Mouse (Mus musculus) cortical plate, adult 2 months (tissue): Measurements from ENCODE around the gene Fam198b. TPM values are rescaled to one million over a fixed set of nuclear protein-coding genes. Genes with fewer than 3 reads are reported as not detected.

ENCODE experiments used
- H3K27ac ChIP-seq: fragments of 200-500 bp; 2 replicates; pipeline ENCODE4 v1.5.1; 2012; ENCODE audit warnings: low read length, control low read depth, inconsistent platforms; ENCODE audit not compliant: insufficient read depth
- H3K4me1 ChIP-seq: fragments of 200-500 bp; 2 replicates; pipeline ENCODE4 v1.6.1; 2011; ENCODE audit warnings: low read length; ENCODE audit not compliant: control insufficient read depth, insufficient read depth
- H3K4me3 ChIP-seq: fragments of 200-500 bp; 2 replicates; pipeline ENCODE4 v1.5.1; 2011; ENCODE audit warnings: mild to moderate bottlenecking, low read length, control low read depth; ENCODE audit not compliant: insufficient read depth
- CTCF ChIP-seq: fragments of 200-500 bp; IDR thresholded peaks from 2 replicates; pipeline ENCODE4 v1.5.1; 2011; ENCODE audit warnings: mild to moderate bottlenecking, control low read depth, low read length; ENCODE audit not compliant: insufficient read depth; ENCODE audit errors: extremely low read depth
- POLR2A ChIP-seq: fragments of 200-500 bp; IDR thresholded peaks from 2 replicates; pipeline ENCODE4 v1.6.1; 2011; ENCODE audit warnings: mild to moderate bottlenecking, low read length, control low read depth; ENCODE audit not compliant: insufficient read depth; ENCODE audit errors: extremely low read depth
- polyA plus RNA-seq: library from polyadenylated mRNA; depleted of rRNA; stranded (reverse); fragments of >200 nt; gene quantifications from 2 replicates; pipeline ENCODE4 v1.2.3, GENCODE M21; 2012

Fam198b gene
- polyA plus RNA-seq, 1 experiment, result 2.4 TPM

DNA sequence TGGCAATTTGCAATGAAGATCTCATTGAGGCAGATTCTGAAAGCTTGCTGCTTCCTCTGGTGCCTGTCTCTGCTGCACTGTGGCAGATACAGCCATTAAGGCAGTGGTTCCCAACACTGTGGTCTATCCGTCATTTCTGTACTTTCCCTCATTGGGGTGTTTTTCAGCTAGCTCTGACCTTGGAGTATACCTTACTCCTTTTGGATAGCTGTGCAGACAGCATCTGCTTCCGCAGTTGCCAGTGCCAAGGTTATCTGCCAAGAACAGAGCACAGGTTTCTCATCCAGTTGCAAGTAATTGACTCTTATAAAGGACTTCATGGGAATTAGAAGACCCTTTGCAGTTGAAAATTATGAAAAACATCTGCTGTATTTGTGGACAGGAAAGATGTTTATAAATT is 85.7 kb downstream of the Fam198b start:
- H3K27ac ChIP-seq, result no peak overlapping the region
- TF ChIP-seq POLR2A (no peak), CTCF (no peak)
- no peaks in the 10 kb centered on the region for H3K4me1 ChIP-seq
- H3K4me3 ChIP-seq, result no peak overlapping the region

DNA sequence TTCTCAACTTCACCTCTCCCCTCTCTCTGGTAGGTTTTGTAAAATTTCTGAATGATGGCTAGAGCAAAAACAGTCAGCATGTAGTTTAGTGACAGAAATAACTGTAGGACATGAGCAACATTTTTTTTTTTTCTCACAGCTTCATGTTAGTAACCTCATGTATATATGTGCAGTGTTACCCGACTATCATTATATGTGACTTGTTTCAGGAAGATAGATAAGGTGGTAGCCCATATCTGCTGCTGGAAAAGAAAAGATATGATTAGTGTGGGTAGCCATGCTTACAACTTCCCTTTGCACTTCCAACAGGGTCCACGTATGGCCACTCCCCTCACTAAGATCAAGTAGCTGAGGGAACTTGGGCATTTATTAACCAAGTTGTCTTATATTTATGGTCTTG is 86.2 kb downstream of the Fam198b start:
- no peak overlapping the region for H3K4me3 ChIP-seq
- no peak overlapping the region for H3K27ac ChIP-seq
- H3K4me1 ChIP-seq, result no peaks in the 10 kb centered on the region
- TF ChIP-seq POLR2A (no peak), CTCF (no peak)

DNA sequence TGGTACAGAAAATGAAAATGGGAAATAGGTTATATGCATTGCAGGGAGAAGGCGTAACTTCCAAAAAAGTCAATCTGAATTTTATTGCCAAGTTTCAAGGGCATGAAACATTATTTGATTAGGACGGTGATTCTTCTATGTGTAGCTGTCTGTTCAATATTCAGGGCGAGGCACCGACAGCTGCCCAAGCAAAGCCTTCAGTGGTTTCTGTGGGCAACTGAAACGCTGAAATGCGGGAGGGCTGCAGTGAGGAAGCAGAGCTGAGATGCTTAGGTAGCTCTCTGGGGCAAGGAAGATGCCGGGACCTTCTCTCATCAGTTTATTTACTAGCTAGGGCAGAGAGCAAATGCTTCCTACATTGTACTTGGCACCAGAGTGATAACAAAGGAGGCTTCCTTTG is 87.2 kb downstream of the Fam198b start:
- TF ChIP-seq CTCF, result no peak
- TF ChIP-seq POLR2A, result no peak
- Histone ChIP-seq H3K4me3 (no peak overlapping the region), H3K27ac (no peak overlapping the region), H3K4me1 (no peaks in the 10 kb centered on the region)

DNA sequence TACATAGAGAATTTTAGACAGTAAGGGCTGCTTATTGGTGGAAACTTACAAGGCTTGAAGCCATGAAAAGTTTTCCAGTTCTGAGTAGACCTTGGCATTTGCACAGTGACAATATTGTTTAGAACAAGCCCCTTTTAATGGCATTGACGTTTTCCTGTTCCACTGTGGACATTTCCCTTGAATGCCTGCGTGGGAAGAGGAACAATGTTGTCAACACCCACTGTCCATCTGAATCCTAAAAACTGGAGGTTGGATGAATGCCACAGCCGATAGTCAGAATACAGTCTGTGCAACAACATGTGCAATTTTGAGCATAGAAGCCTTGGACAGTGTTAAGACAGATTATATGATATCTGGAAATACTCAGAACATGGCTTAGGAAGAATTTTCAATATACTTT is 92.5 kb downstream of the Fam198b start:
- no peak overlapping the region for H3K27ac ChIP-seq
- peaks cover 4% of the 10 kb centered on the region for H3K4me1 ChIP-seq
- TF ChIP-seq POLR2A, result no peak
- no peak for TF ChIP-seq CTCF
- no peak overlapping the region for H3K4me3 ChIP-seq

DNA sequence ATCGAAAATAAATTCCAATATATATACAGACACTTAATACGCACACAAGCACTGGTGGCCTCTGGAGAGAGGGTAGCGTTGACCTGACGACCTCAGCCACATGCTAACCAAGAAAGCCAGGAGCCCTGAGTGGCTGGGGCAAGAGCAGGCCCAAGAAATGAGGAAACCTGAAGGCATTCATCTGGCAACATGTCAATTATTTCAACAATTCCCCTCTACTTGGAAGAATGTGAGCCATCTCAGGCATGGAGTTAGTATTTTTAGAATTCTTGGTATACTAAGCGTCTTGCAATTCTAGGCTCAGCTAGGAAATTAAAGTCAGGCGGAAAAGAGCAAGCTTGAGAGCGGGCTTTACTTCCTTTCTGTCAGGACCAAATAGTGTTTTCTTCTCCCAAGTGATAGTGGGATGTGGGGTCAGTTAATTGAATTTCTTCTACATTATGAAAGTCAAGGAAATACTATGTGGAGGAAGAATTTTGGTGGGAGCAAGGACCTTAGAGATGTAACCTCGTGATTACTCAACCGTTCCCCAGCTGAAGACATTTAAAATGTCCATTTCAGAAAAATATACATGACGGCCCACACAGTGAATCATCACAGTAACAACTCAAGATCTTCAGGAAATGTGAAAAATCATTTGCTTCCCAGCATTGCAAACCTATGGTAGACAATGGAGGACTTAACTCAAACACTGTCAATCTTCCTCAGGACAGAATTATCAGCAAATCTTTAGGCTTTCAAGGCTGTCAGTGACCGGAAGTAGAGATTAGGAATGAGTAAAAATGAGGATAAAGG is 93.5 kb downstream of the Fam198b start:
- TF ChIP-seq POLR2A (no peak), CTCF (no peak)
- Histone ChIP-seq H3K4me1 (peaks cover 4% of the 10 kb centered on the region), H3K27ac (peak overlapping the region; percentile 91), H3K4me3 (no peak overlapping the region)

DNA sequence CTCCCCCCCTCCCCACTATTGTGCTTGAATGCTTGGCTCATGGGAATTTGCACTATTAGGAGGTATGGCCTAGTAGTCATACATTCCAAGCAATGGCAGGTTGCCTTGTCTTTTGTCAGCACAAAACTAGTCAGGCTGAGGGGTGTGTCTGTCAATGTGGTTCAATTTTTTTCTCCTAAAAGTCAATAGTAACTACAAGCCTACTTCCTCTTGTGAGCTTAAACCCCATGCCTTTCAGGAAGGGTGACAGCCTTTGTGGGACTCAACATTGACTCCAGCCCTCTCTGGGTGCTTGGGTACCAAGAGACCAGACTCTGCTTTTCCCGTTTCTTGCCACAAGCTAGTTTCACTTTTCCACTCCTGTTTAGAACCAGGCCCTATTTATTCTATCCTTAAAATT is 96.4 kb downstream of the Fam198b start:
- Histone ChIP-seq H3K27ac (no peak overlapping the region), H3K4me3 (no peak overlapping the region), H3K4me1 (peaks cover 4% of the 10 kb centered on the region)
- TF ChIP-seq POLR2A (no peak), CTCF (no peak)

DNA sequence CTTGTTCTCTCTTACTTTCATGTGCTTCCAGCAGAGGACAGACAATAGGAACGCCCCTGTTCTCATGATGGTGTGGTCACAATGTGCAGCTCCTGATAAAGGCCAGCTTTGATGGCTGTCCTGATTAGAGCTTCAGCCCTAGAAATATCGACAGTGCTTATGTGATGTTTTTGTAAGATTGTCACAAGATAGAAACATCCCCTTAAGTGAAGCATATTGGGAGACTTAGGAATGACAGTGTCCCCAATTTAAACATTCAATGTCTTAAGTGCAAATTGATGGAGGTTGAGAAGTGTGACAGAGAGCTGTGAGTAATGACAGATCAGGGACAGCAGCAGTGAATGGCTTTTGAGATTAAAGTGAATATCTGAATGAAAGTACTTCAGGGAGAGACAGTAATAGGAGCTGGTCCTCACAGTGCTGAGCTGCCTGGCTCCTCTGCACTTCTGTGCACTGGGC is 99.7 kb downstream of the Fam198b start:
- H3K4me3 ChIP-seq, result no peak overlapping the region
- TF ChIP-seq POLR2A, result no peak
- TF ChIP-seq CTCF, result no peak
- H3K27ac ChIP-seq, result no peak overlapping the region
- H3K4me1 ChIP-seq, result no peaks in the 10 kb centered on the region

DNA sequence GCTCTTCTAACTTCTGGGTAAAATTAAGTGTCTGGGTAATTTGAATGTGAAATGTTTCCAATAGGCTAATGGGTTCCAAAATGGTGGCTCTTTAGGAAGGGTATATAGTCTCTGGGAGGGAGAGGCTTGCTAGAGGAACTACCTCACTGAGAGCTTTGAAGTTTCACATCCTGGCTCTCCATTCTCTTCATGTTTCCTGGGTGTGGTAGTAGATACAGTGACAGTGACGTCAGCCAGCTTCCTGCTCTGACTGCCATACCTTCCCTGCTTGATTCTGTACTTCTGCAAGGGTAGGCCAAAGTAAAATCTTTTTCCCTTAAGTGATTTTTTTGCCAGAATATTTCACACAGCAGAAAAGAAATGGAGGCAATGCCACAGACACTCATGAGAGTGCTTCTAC is 100.2 kb downstream of the Fam198b start:
- no peak for TF ChIP-seq CTCF
- TF ChIP-seq POLR2A, result no peak
- H3K27ac ChIP-seq, result no peak overlapping the region
- no peak overlapping the region for H3K4me3 ChIP-seq
- no peaks in the 10 kb centered on the region; the same call in 1 of the 2 replicates for H3K4me1 ChIP-seq

DNA sequence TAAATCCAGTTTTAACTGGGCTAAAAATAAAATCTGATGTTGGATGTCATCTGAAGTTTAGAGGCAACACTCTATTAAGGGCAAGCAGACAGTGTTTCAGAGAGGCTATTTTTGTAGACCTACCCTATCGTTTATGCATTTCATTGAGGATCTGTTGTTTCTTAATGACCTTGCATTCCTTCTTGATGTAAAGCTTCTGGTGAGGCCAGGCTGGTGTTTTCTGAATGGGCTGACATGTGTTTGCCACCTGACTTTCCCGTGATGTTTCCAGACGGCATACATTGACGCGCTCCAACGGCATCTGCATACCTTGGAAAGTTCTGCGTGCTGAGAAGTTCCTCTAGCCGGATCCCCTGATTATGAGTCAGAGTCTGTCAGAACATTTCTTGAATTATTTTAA is 104.9 kb downstream of the Fam198b start:
- no peak overlapping the region for H3K4me3 ChIP-seq
- no peaks in the 10 kb centered on the region; the same call in 1 of the 2 replicates for H3K4me1 ChIP-seq
- TF ChIP-seq CTCF (no peak), POLR2A (no peak)
- no peak overlapping the region for H3K27ac ChIP-seq

DNA sequence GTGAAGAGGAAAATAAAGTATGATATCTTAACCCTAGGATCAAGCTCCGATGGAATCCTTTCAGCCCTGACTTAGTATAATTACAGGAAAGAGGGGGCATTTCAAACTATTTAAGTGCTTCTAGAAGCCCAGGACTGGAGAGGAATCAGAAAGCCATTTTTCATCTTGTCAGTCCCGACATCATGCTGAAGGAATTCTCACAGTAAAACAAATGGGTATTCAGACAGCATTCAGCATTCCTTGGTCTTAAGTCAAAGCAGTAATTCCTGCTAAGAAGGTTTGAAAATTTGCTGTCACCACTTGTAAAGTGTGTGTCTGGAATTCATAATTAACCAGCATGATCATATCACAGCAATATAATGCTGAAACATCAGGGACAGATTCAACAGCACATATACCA is 105.6 kb downstream of the Fam198b start:
- no peak overlapping the region for H3K27ac ChIP-seq
- TF ChIP-seq CTCF, result no peak
- TF ChIP-seq POLR2A, result no peak
- H3K4me3 ChIP-seq, result no peak overlapping the region
- no peaks in the 10 kb centered on the region; the same call in 1 of the 2 replicates for H3K4me1 ChIP-seq

DNA sequence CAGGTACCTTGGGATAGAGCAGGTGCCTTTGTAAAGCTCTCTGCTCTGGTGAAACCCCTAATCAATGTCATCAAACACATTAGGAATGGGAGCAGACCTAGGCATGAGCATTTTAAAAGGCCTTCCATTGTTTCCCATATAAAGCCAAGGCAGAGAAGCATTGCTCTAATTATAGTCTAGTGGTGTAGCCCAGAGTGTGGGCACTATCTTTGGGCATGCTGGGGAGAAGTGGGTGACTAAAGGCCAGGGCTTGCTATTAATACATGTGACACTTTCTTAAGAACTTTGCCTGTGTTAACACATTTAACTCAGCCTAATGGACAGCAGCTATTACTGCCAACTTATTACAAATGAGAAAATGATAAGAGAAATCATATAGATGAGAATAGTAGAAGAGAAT is 106.1 kb downstream of the Fam198b start:
- no peak for TF ChIP-seq CTCF
- TF ChIP-seq POLR2A, result no peak
- Histone ChIP-seq H3K27ac (no peak overlapping the region), H3K4me1 (peaks cover under 1% of the 10 kb centered on the region), H3K4me3 (no peak overlapping the region)
